Mouse (Mus musculus): Measurements from ENCODE around the gene Snupn. TPM values are rescaled to one million over a fixed set of nuclear protein-coding genes. Genes with fewer than 3 reads are reported as not detected.

Snupn gene
- polyA plus RNA-seq, 1 experiment from 2014 or later, result 27.8 TPM

- Histone ChIP-seq H3K9ac (ENCODE audit: low read length) (no peak overlapping the region), H3K4me1 (replicated peaks; ENCODE audit: control insufficient read depth, insufficient read depth, low read length) (no peaks in the 10 kb centered on the region), H3K4me3 (ENCODE audit: low read depth, low read length) (no peak overlapping the region), H3K27ac (ENCODE audit: low read depth, low read length) (no peak overlapping the region), H3K4me2 (ENCODE audit: low read depth, low read length, severe bottlenecking) (no peak overlapping the region), H3K9me3 (ENCODE audit: control insufficient read depth, low read length) (no peaks in the 10 kb centered on the region), H3K36me3 (ENCODE audit: control insufficient read depth, insufficient read depth, low read length) (no peaks in the 10 kb centered on the region), H3K27me3 (ENCODE audit: control insufficient read depth, insufficient read depth, low read length) (no peaks in the 10 kb centered on the region)
- ATAC-seq (replicated peaks; ENCODE audit: low FRiP score) (no peak), DNase-seq (ENCODE audit: low spot score) (no peak)
- 89% methylated on average over 4 of the region's 4 CpGs for WGBS
Observed at GRCm38 (mm10) chr9:57003011-57003410, 52.3 kb downstream of the Snupn start.

GRCm38 (mm10) chr9:57012393-57012792, 61.7 kb downstream of the Snupn start:
- H3K36me3 ChIP-seq (ENCODE audit: control insufficient read depth, insufficient read depth, low read length), result no peaks in the 10 kb centered on the region; the same call in 1 of the 2 replicates
- 85% methylated on average over 1 of the region's 1 CpGs for whole genome bisulfite sequencing
- no peak for ATAC-seq (replicated peaks; ENCODE audit: low FRiP score)

DNA sequence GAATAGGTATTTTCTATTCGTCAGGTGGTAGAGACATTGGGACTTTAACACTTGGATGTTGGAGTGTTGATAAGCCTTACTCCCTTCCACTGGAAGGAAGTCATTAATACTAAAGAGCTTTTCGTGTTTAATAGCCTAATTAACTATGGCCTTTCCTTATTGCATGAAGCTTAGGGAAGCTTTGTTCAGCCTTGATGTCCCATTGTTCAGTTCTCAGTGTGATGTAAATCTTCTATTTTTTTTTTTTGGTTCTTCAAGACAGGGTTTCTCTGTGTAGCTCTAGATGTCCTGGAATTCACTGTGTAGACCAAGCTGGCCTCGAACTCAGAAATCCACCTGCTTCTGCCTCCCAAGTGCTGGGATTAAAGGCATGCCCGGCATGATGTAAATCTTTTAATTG, 62.2 kb downstream of the Snupn start:
- Histone ChIP-seq H3K27ac (ENCODE audit: low read depth, low read length) (no peak overlapping the region), H3K27me3 (ENCODE audit: control insufficient read depth, insufficient read depth, low read length) (no peaks in the 10 kb centered on the region), H3K4me3 (ENCODE audit: low read depth, low read length) (no peak overlapping the region), H3K4me1 (replicated peaks; ENCODE audit: control insufficient read depth, insufficient read depth, low read length) (no peaks in the 10 kb centered on the region), H3K4me2 (ENCODE audit: low read depth, low read length, severe bottlenecking) (no peak overlapping the region), H3K9me3 (ENCODE audit: control insufficient read depth, low read length) (peaks cover 2% of the 10 kb centered on the region; the same call in 1 of the 2 replicates), H3K9ac (ENCODE audit: low read length) (no peak overlapping the region), H3K36me3 (ENCODE audit: control insufficient read depth, insufficient read depth, low read length) (no peaks in the 10 kb centered on the region; the same call in 1 of the 2 replicates)
- no peak for DNase-seq (ENCODE audit: low spot score)
- ATAC-seq (replicated peaks; ENCODE audit: low FRiP score), result no peak
- 83% methylated on average over 4 of the region's 4 CpGs for WGBS

More at GRCm38 (mm10) chr9:57012393-57012792, 61.7 kb downstream of the Snupn start:
- Histone ChIP-seq H3K4me3 (ENCODE audit: low read depth, low read length) (no peak overlapping the region), H3K9ac (ENCODE audit: low read length) (no peak overlapping the region), H3K4me1 (replicated peaks; ENCODE audit: control insufficient read depth, insufficient read depth, low read length) (no peaks in the 10 kb centered on the region), H3K4me2 (ENCODE audit: low read depth, low read length, severe bottlenecking) (no peak overlapping the region), H3K27ac (ENCODE audit: low read depth, low read length) (no peak overlapping the region), H3K27me3 (ENCODE audit: control insufficient read depth, insufficient read depth, low read length) (no peaks in the 10 kb centered on the region), H3K9me3 (ENCODE audit: control insufficient read depth, low read length) (peaks cover 2% of the 10 kb centered on the region; the same call in 1 of the 2 replicates)
- DNase-seq (ENCODE audit: low spot score), result no peak

DNA sequence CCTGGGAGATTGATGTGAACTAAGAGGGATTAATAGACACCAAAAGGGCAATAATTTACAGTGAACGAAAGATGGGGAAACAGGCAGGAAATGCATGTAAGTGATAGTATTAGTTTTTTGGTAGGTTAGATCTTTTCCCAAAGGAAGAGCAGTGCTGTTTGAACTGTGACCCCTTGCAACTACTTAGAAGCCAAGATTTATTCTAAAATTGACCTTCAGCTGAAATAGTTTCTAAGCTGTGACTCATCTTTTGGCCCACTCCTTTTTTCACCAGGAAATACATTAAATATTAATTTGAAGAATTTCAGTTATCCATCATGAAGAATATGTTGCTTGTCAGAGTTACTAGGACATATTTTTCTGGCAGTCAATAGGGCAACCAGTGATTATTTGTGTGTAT, 63.1 kb downstream of the Snupn start:
- Histone ChIP-seq H3K27me3 (ENCODE audit: control insufficient read depth, insufficient read depth, low read length) (no peaks in the 10 kb centered on the region), H3K9me3 (ENCODE audit: control insufficient read depth, low read length) (peaks cover 2% of the 10 kb centered on the region; the same call in 1 of the 2 replicates), H3K9ac (ENCODE audit: low read length) (no peak overlapping the region), H3K4me2 (ENCODE audit: low read depth, low read length, severe bottlenecking) (no peak overlapping the region), H3K36me3 (ENCODE audit: control insufficient read depth, insufficient read depth, low read length) (no peaks in the 10 kb centered on the region; the same call in 1 of the 2 replicates), H3K4me3 (ENCODE audit: low read depth, low read length) (no peak overlapping the region), H3K4me1 (replicated peaks; ENCODE audit: control insufficient read depth, insufficient read depth, low read length) (no peaks in the 10 kb centered on the region), H3K27ac (ENCODE audit: low read depth, low read length) (no peak overlapping the region)
- ATAC-seq (replicated peaks; ENCODE audit: low FRiP score), result no peak
- 94% methylated on average over 1 of the region's 1 CpGs for WGBS
- DNase-seq (ENCODE audit: low spot score), result no peak

DNA sequence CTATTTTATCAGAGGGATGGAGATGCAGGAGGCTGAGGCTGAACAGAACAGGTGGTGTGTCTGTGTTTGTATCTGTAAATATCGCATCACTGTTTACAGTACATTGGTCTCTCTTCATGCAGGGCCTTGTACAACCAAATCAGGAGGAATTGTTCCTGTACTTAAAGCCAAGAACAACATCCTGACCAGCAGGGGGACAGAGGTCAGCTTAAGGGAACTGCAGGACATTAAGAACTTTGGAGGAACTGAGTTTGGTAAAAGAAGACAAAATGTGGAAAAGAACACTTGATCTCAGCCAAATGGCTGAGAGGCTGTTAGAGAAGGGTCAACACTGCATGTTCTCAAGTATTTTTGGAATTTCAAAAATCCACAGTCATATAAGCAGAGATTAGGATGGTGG, 64.1 kb downstream of the Snupn start:
- WGBS, result 97% methylated on average over 1 of the region's 1 CpGs

DNA sequence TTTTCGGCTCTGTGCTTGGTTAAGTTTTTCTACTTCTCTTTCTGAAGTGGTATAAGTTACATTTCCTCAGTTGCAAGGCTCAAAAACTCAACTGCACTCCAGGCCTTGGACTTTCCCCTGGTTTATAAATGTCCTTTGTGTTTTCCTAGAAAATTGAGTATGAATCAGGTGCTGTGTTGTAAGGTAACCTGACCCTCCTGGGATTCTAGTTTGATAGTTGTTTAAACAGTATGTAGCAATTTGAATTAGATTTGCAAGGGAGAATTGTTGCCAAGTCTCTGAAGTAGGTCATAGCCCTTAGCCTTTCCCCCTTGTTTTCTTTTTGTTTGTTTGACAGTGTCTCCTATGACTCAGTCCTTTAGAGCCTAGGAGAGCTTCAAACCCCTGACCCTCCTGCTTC, 67.0 kb downstream of the Snupn start:
- H3K4me2 ChIP-seq (ENCODE audit: low read depth, low read length, severe bottlenecking), result no peak overlapping the region
- DNase-seq (ENCODE audit: low spot score), result no peak
- WGBS, result 83% methylated on average over 1 of the region's 1 CpGs
- H3K4me3 ChIP-seq (ENCODE audit: low read depth, low read length), result no peak overlapping the region
- no peak for ATAC-seq (replicated peaks; ENCODE audit: low FRiP score)
- H3K4me1 ChIP-seq (replicated peaks; ENCODE audit: control insufficient read depth, insufficient read depth, low read length), result no peaks in the 10 kb centered on the region
- no peak overlapping the region for H3K27ac ChIP-seq (ENCODE audit: low read depth, low read length)
- no peak overlapping the region for H3K9ac ChIP-seq (ENCODE audit: low read length)
- H3K9me3 ChIP-seq (ENCODE audit: control insufficient read depth, low read length), result peaks cover 2% of the 10 kb centered on the region; the same call in 1 of the 2 replicates
- no peaks in the 10 kb centered on the region for H3K27me3 ChIP-seq (ENCODE audit: control insufficient read depth, insufficient read depth, low read length)
- no peaks in the 10 kb centered on the region; the same call in 1 of the 2 replicates for H3K36me3 ChIP-seq (ENCODE audit: control insufficient read depth, insufficient read depth, low read length)

More for the DNA sequence above, 64.1 kb downstream of the Snupn start:
- Histone ChIP-seq H3K27ac (ENCODE audit: low read depth, low read length) (no peak overlapping the region), H3K9me3 (ENCODE audit: control insufficient read depth, low read length) (peaks cover 2% of the 10 kb centered on the region; the same call in 1 of the 2 replicates), H3K4me3 (ENCODE audit: low read depth, low read length) (no peak overlapping the region), H3K27me3 (ENCODE audit: control insufficient read depth, insufficient read depth, low read length) (no peaks in the 10 kb centered on the region), H3K36me3 (ENCODE audit: control insufficient read depth, insufficient read depth, low read length) (no peaks in the 10 kb centered on the region; the same call in 1 of the 2 replicates), H3K4me1 (replicated peaks; ENCODE audit: control insufficient read depth, insufficient read depth, low read length) (no peaks in the 10 kb centered on the region), H3K4me2 (ENCODE audit: low read depth, low read length, severe bottlenecking) (no peak overlapping the region), H3K9ac (ENCODE audit: low read length) (no peak overlapping the region)
- no peak for DNase-seq (ENCODE audit: low spot score)
- no peak for ATAC-seq (replicated peaks; ENCODE audit: low FRiP score)

- Histone ChIP-seq H3K36me3 (ENCODE audit: control insufficient read depth, insufficient read depth, low read length) (peaks cover 8% of the 10 kb centered on the region), H3K4me3 (ENCODE audit: low read depth, low read length) (no peak overlapping the region), H3K9me3 (ENCODE audit: control insufficient read depth, low read length) (no peaks in the 10 kb centered on the region), H3K4me2 (ENCODE audit: low read depth, low read length, severe bottlenecking) (no peak overlapping the region), H3K27me3 (ENCODE audit: control insufficient read depth, insufficient read depth, low read length) (no peaks in the 10 kb centered on the region), H3K4me1 (replicated peaks; ENCODE audit: control insufficient read depth, insufficient read depth, low read length) (no peaks in the 10 kb centered on the region), H3K27ac (ENCODE audit: low read depth, low read length) (no peak overlapping the region), H3K9ac (ENCODE audit: low read length) (no peak overlapping the region)
- 92% methylated on average over 1 of the region's 1 CpGs for WGBS
- DNase-seq (ENCODE audit: low spot score) (no peak), ATAC-seq (replicated peaks; ENCODE audit: low FRiP score) (no peak)
Observed at GRCm38 (mm10) chr9:57031756-57032155, 81.1 kb downstream of the Snupn start.

Other genes starting within 250 kb of the Snupn start
- gene Lingo1, start 154.4 kb upstream of the Snupn start, polyA plus RNA-seq (2014; fragmentation: Nextera tagmentation; extraction: Ambion mirVana), result 2.5 and 3.2 TPM in 2 replicates
- gene Odf3l1, start 86.2 kb upstream of the Snupn start, polyA plus RNA-seq (2014; fragmentation: Nextera tagmentation; extraction: Ambion mirVana), result not detected in 2 replicates
- gene Cspg4, start 85.8 kb upstream of the Snupn start, polyA plus RNA-seq (2014; fragmentation: Nextera tagmentation; extraction: Ambion mirVana), result 1.4 and 2.0 TPM in 2 replicates
- 5.8 and 6.0 TPM in 2 replicates for gene Snx33, start 22.5 kb upstream of the Snupn start, polyA plus RNA-seq (2014; fragmentation: Nextera tagmentation; extraction: Ambion mirVana)
- gene Imp3, start 13.4 kb upstream of the Snupn start, polyA plus RNA-seq (2014; fragmentation: Nextera tagmentation; extraction: Ambion mirVana), result 63.6 and 65.4 TPM in 2 replicates
- gene Ptpn9, start 44.0 kb downstream of the Snupn start, polyA plus RNA-seq (2014; fragmentation: Nextera tagmentation; extraction: Ambion mirVana), result 31.8 and 35.5 TPM in 2 replicates
- 63.7 and 71.4 TPM in 2 replicates for gene Sin3a, start 121.2 kb downstream of the Snupn start, polyA plus RNA-seq (2014; fragmentation: Nextera tagmentation; extraction: Ambion mirVana)
- 37.6 and 41.3 TPM in 2 replicates for gene Man2c1, start 179.8 kb downstream of the Snupn start, polyA plus RNA-seq (2014; fragmentation: Nextera tagmentation; extraction: Ambion mirVana)
- 5.2 and 5.4 TPM in 2 replicates for gene Neil1, start 197.4 kb downstream of the Snupn start, polyA plus RNA-seq (2014; fragmentation: Nextera tagmentation; extraction: Ambion mirVana)
- 87.1 and 99.0 TPM in 2 replicates for gene Commd4, start 207.5 kb downstream of the Snupn start, polyA plus RNA-seq (2014; fragmentation: Nextera tagmentation; extraction: Ambion mirVana)